In the genomic region with DNA sequence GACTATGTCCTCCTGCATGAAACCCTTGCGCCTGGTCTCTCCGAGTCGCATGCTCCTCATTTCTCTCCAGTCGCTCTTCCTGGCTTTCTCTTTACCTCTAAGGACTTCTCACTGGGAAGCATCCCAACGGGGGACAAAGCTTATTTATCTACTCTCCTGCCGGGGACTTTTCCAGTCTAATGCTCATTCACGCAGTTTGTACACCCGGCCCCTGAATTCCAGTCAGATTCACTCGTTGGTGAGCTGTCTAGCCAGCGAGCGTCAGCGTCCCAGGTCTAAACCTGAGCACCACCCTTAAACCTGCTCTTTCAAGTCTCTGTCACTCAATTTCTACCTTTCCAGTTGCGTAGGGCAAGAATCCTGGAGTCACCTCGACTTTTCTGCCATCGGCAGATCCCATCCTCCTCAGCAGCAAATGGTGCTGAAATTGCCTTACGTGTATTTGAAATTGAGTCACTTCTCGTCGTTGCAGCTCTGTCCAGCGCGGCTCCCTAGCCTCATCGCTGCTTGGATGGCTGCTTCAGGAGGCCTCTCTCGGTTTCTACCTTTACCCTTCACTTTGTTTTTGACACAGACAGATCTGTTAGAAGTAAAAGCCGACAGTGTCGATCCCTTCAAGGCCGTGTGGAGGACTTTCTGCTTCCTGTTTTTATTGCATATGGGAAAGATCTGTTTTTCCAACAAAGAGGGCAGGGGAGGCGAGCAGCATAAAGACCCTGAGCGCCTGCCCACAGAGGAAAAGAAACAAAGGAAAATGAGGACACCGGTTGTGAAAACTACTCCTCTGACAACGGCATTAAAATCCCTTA, we compare ENCODE assay signal across 10 mouse cellular contexts. TPM values are rescaled to one million over a fixed set of nuclear protein-coding genes. Genes with fewer than 3 reads are reported as not detected.
DNase-seq lines count a peak whose midpoint lies in the region; ATAC-seq lines count a peak whose summit lies in the region.
"Had no signal": no experiment of that assay in that cellular context is flagged by ENCODE, and none has a peak within 500 bp of the region (broad histone marks: within the 10 kb centered on the region; RNA-seq: fewer than 3 reads in every experiment).

No protein-coding gene starts in this region.

- intact Hi-C loops in heart, postnatal 10 days (cut with DNase I), result loop anchor here (2.0 kb wide), 2 partner anchors 15 to 21 kb away; no protein-coding TSS in a partner anchor

- 0 out of 2 replicates have a peak, but pooled peaks have one; percentile 34 for ATAC-seq in heart, embryonic 16.5 days (replicated peaks; ENCODE audit: extremely low read depth, insufficient read depth, low FRiP score)
- ATAC-seq in midbrain, embryonic 14.5 days (ENCODE audit: low FRiP score, low TSS enrichment), result no peak
- no peak for ATAC-seq in embryonic facial prominence, embryonic 14.5 days (ENCODE audit: low read depth)

- no peak for DNase-seq in heart, postnatal 10 days
- DNase-seq in midbrain, embryonic 10.5 days (ENCODE audit: low spot score), result no peak
- DNase-seq in midbrain, embryonic 14.5 days, result no peak
- no peak for DNase-seq in embryonic facial prominence, embryonic 14.5 days (ENCODE audit: low spot score)
- peak; percentile 43 for DNase-seq in retina, embryonic 14.5 days (ENCODE audit: low spot score)
- DNase-seq in thymus, postnatal 25 days, result no peak
- DNase-seq in layer of hippocampus, postnatal 14 days (ENCODE audit: low spot score in 2 of 2), result no peak
- DNase-seq: kidney, postnatal 4 days had no signal

- H3K4me2 ChIP-seq in heart, embryonic 16.5 days (ENCODE audit: low read depth, low read length), result peak overlapping the region; percentile 49
- no peak overlapping the region for H3K4me2 ChIP-seq in midbrain, embryonic 14.5 days (ENCODE audit: low read length)
- peak overlapping the region; percentile 10; the same call in 1 of the 2 replicates for H3K4me2 ChIP-seq in embryonic facial prominence, embryonic 14.5 days (ENCODE audit: low read depth, low read length)

- WGBS in heart, embryonic 16.5 days, result 49% methylated on average over 29 of the region's 29 CpGs
- 58% methylated on average over 29 of the region's 29 CpGs for WGBS in midbrain, embryonic 10.5 days
- 54% methylated on average over 29 of the region's 29 CpGs for WGBS in midbrain, embryonic 14.5 days
- WGBS in embryonic facial prominence, embryonic 14.5 days, result 54% methylated on average over 29 of the region's 29 CpGs

- no peaks in the 10 kb centered on the region for H3K9me3 ChIP-seq in heart, embryonic 16.5 days (replicated peaks; ENCODE audit: control insufficient read depth, low read length)
- H3K9me3 ChIP-seq in midbrain, embryonic 10.5 days (replicated peaks), result no peaks in the 10 kb centered on the region
- no peaks in the 10 kb centered on the region for H3K9me3 ChIP-seq in midbrain, embryonic 14.5 days (ENCODE audit: control insufficient read depth, low read length)
- no peaks in the 10 kb centered on the region for H3K9me3 ChIP-seq in embryonic facial prominence, embryonic 14.5 days (ENCODE audit: control insufficient read depth, low read length)
- H3K9me3 ChIP-seq: liver, embryonic 15.5 days had no signal

- no peaks in the 10 kb centered on the region for H3K27me3 ChIP-seq in heart, embryonic 16.5 days (ENCODE audit: control insufficient read depth, insufficient read depth, low read length)
- H3K27me3 ChIP-seq in midbrain, embryonic 10.5 days (ENCODE audit: low read depth, poor library complexity, severe bottlenecking), result no peaks in the 10 kb centered on the region
- no peaks in the 10 kb centered on the region for H3K27me3 ChIP-seq in midbrain, embryonic 14.5 days (ENCODE audit: control insufficient read depth, insufficient read depth, low read length)
- H3K27me3 ChIP-seq in embryonic facial prominence, embryonic 14.5 days (replicated peaks; ENCODE audit: control insufficient read depth, insufficient read depth, low read length), result no peaks in the 10 kb centered on the region
- H3K27me3 ChIP-seq: liver, embryonic 15.5 days had no signal

- no peaks in the 10 kb centered on the region for H3K36me3 ChIP-seq in heart, embryonic 16.5 days (ENCODE audit: control insufficient read depth, insufficient read depth)
- H3K36me3 ChIP-seq in midbrain, embryonic 10.5 days, result no peaks in the 10 kb centered on the region
- H3K36me3 ChIP-seq in midbrain, embryonic 14.5 days (ENCODE audit: control insufficient read depth, insufficient read depth, low read length), result no peaks in the 10 kb centered on the region
- H3K36me3 ChIP-seq in embryonic facial prominence, embryonic 14.5 days (ENCODE audit: control insufficient read depth, insufficient read depth, low read length), result no peaks in the 10 kb centered on the region
- H3K36me3 ChIP-seq: liver, embryonic 15.5 days had no signal

- H3K9ac ChIP-seq in heart, embryonic 16.5 days (ENCODE audit: low read length), result peak overlapping the region; percentile 3
- no peak overlapping the region for H3K9ac ChIP-seq in midbrain, embryonic 14.5 days (replicated peaks; ENCODE audit: low read length)
- no peak overlapping the region for H3K9ac ChIP-seq in embryonic facial prominence, embryonic 14.5 days (ENCODE audit: low read depth, low read length)
- H3K9ac ChIP-seq: liver, embryonic 15.5 days had no signal

- H3K4me1 ChIP-seq in heart, embryonic 16.5 days (ENCODE audit: control insufficient read depth, insufficient read depth, low read length), result peaks cover 37% of the 10 kb centered on the region
- H3K4me1 ChIP-seq in midbrain, embryonic 10.5 days, result peaks cover 17% of the 10 kb centered on the region
- H3K4me1 ChIP-seq in midbrain, embryonic 14.5 days (ENCODE audit: control insufficient read depth, insufficient read depth, low read length), result no peaks in the 10 kb centered on the region
- H3K4me1 ChIP-seq in embryonic facial prominence, embryonic 14.5 days (ENCODE audit: control insufficient read depth, insufficient read depth, low read length), result peaks cover 14% of the 10 kb centered on the region

- H3K27ac ChIP-seq in heart, embryonic 16.5 days (ENCODE audit: low read length), result 0 out of 2 replicates have a peak overlapping the region, but pooled peaks have one; percentile 1
- 0 out of 2 replicates have a peak overlapping the region, but pooled peaks have one; percentile 23 for H3K27ac ChIP-seq in midbrain, embryonic 10.5 days (replicated peaks)
- H3K27ac ChIP-seq in midbrain, embryonic 14.5 days (replicated peaks; ENCODE audit: low read depth, low read length), result no peak overlapping the region
- H3K27ac ChIP-seq in embryonic facial prominence, embryonic 14.5 days (replicated peaks; ENCODE audit: low read depth, low read length), result no peak overlapping the region
- H3K27ac ChIP-seq: liver, embryonic 15.5 days had no signal

- H3K4me3 ChIP-seq in heart, embryonic 16.5 days (ENCODE audit: low read length), result no peak overlapping the region
- H3K4me3 ChIP-seq in midbrain, embryonic 10.5 days, result no peak overlapping the region
- no peak overlapping the region for H3K4me3 ChIP-seq in midbrain, embryonic 14.5 days (replicated peaks; ENCODE audit: low read depth, low read length)
- H3K4me3 ChIP-seq in embryonic facial prominence, embryonic 14.5 days (ENCODE audit: low read depth, low read length), result no peak overlapping the region
- H3K4me3 ChIP-seq: liver, embryonic 15.5 days had no signal

RNA-seq across cellular contexts. Expression of gene Lnx2, which starts 24.7 kb away (rescaled TPM):
- polyA plus RNA-seq in heart, embryonic 16.5 days (2015; fragmentation: Nextera tagmentation; extraction: Ambion mirVana), result 13.3 and 13.9 TPM in 2 replicates
- total RNA-seq in heart, postnatal 10 days (2021), result 10 to 100 TPM; 17.9 to 20.5 TPM
- 7.6 and 7.7 TPM in 2 replicates for polyA plus RNA-seq in midbrain, embryonic 10.5 days (2016; fragmentation: Nextera tagmentation; extraction: Ambion mirVana)
- polyA plus RNA-seq in midbrain, embryonic 14.5 days (2014; fragmentation: Nextera tagmentation; extraction: Ambion mirVana), result 4.1 and 5.2 TPM in 2 replicates
- 13.7 and 13.9 TPM in 2 replicates for polyA plus RNA-seq in embryonic facial prominence, embryonic 14.5 days (2014; fragmentation: Nextera tagmentation; extraction: Ambion mirVana)
- total RNA-seq in layer of hippocampus, postnatal 14 days (2021), result 1 to 10 TPM; 5.2 to 6.1 TPM

RNA-seq across cellular contexts. Expression of gene Polr1d, which starts 25.1 kb away (rescaled TPM):
- polyA plus RNA-seq in heart, embryonic 16.5 days (2015; fragmentation: Nextera tagmentation; extraction: Ambion mirVana), result 87.3 and 89.8 TPM in 2 replicates
- 10 to 100 TPM; 83.7 to 88.3 TPM for total RNA-seq in heart, postnatal 10 days (2021)
- polyA plus RNA-seq in midbrain, embryonic 10.5 days (2016; fragmentation: Nextera tagmentation; extraction: Ambion mirVana), result 113 and 130 TPM in 2 replicates
- 102 and 107 TPM in 2 replicates for polyA plus RNA-seq in midbrain, embryonic 14.5 days (2014; fragmentation: Nextera tagmentation; extraction: Ambion mirVana)
- polyA plus RNA-seq in embryonic facial prominence, embryonic 14.5 days (2014; fragmentation: Nextera tagmentation; extraction: Ambion mirVana), result 138 and 147 TPM in 2 replicates
- 10 to 100 TPM; 62.4 to 75.0 TPM for total RNA-seq in layer of hippocampus, postnatal 14 days (2021)

Comparison
In these comparisons a context has a peak if more than half of its experiments do, and no peak if none do; other contexts are left out.
1. H3K27ac ChIP-seq: peak in heart, embryonic 16.5 days (single experiment) and midbrain, embryonic 10.5 days (single experiment); none in midbrain, embryonic 14.5 days (single experiment) and embryonic facial prominence, embryonic 14.5 days (single experiment).